Mouse (Mus musculus): ENCODE results near the gene Fgf16. TPM values are rescaled to one million over a fixed set of nuclear protein-coding genes. Genes with fewer than 3 reads are reported as not detected.

Gene Fgf16
- polyA plus RNA-seq (2015; fragmentation: Nextera tagmentation; extraction: Ambion mirVana): 0.23 TPM in 2 replicates

- WGBS: 14% methylated on average over 52 of the region's 86 CpGs
- Histone ChIP-seq H3K27me3 (replicated peaks) (peaks cover 33% of the 10 kb centered on the region), H3K4me3 (replicated peaks) (peak within 1 kb of the TSS; percentile 41), H3K4me1 (replicated peaks) (0 out of 2 replicates have a peak, but pooled peaks cover 8% of the 10 kb centered on the region), H3K36me3 (no peaks in the 10 kb centered on the region), H3K4me2 (replicated peaks) (peak within 1 kb of the TSS; percentile 77), H3K9ac (0 out of 2 replicates have a peak within 1 kb of the TSS, but pooled peaks have one; percentile 17), H3K9me3 (no peaks in the 10 kb centered on the region), H3K27ac (no peak within 1 kb of the TSS)
- ATAC-seq: peak; percentile 51
These were observed at the start of gene Fgf16 for GRCm38 (mm10) chrX:105764162-105765004. TSS of gene Fgf16 (plus strand) at chrX:105764279.

- WGBS: 92% methylated on average over 4 of the region's 4 CpGs
- ATAC-seq: no peak
- Histone ChIP-seq H3K4me1 (replicated peaks) (no peaks in the 10 kb centered on the region), H3K27ac (no peak overlapping the region), H3K9ac (no peak overlapping the region), H3K27me3 (replicated peaks) (no peaks in the 10 kb centered on the region), H3K4me3 (replicated peaks) (no peak overlapping the region), H3K4me2 (replicated peaks) (no peak overlapping the region), H3K36me3 (no peaks in the 10 kb centered on the region), H3K9me3 (no peaks in the 10 kb centered on the region)
These were observed 49.3 kb upstream of the Fgf16 start for GRCm38 (mm10) chrX:105714740-105715139.

- ATAC-seq: no peak
- H3K9ac ChIP-seq: no peak overlapping the region
- no peak overlapping the region for H3K27ac ChIP-seq
- no peaks in the 10 kb centered on the region for H3K36me3 ChIP-seq
- 86% methylated on average over 7 of the region's 7 CpGs for WGBS
- H3K9me3 ChIP-seq: no peaks in the 10 kb centered on the region
- no peak overlapping the region for H3K4me2 ChIP-seq (replicated peaks)
- no peaks in the 10 kb centered on the region for H3K27me3 ChIP-seq (replicated peaks)
- no peak overlapping the region for H3K4me3 ChIP-seq (replicated peaks)
- H3K4me1 ChIP-seq (replicated peaks): no peaks in the 10 kb centered on the region
These were observed 48.2 kb upstream of the Fgf16 start for GRCm38 (mm10) chrX:105715789-105716321.

- no peaks in the 10 kb centered on the region for H3K9me3 ChIP-seq
- no peak overlapping the region for H3K27ac ChIP-seq
- H3K4me1 ChIP-seq (replicated peaks): no peaks in the 10 kb centered on the region
- no peak for ATAC-seq
- WGBS: 85% methylated on average over 5 of the region's 5 CpGs
- no peaks in the 10 kb centered on the region for H3K36me3 ChIP-seq
- no peaks in the 10 kb centered on the region for H3K27me3 ChIP-seq (replicated peaks)
- no peak overlapping the region for H3K9ac ChIP-seq
- no peak overlapping the region for H3K4me2 ChIP-seq (replicated peaks)
- no peak overlapping the region for H3K4me3 ChIP-seq (replicated peaks)
These were observed 45.7 kb upstream of the Fgf16 start for GRCm38 (mm10) chrX:105718388-105718787.

- Histone ChIP-seq H3K4me2 (replicated peaks) (no peak overlapping the region), H3K4me1 (replicated peaks) (no peaks in the 10 kb centered on the region), H3K4me3 (replicated peaks) (no peak overlapping the region), H3K27me3 (replicated peaks) (no peaks in the 10 kb centered on the region), H3K27ac (no peak overlapping the region), H3K9me3 (no peaks in the 10 kb centered on the region), H3K9ac (no peak overlapping the region), H3K36me3 (no peaks in the 10 kb centered on the region)
- WGBS: 84% methylated on average over 5 of the region's 5 CpGs
- ATAC-seq: no peak
These were observed 45.1 kb upstream of the Fgf16 start for GRCm38 (mm10) chrX:105718943-105719342.

- H3K27me3 ChIP-seq (replicated peaks): 0 out of 2 replicates have a peak, but pooled peaks cover under 1% of the 10 kb centered on the region
- H3K4me2 ChIP-seq (replicated peaks): no peak overlapping the region
- no peak overlapping the region for H3K27ac ChIP-seq
- no peak for ATAC-seq
- H3K9me3 ChIP-seq: no peaks in the 10 kb centered on the region
- H3K36me3 ChIP-seq: no peaks in the 10 kb centered on the region
- no peaks in the 10 kb centered on the region for H3K4me1 ChIP-seq (replicated peaks)
- no peak overlapping the region for H3K4me3 ChIP-seq (replicated peaks)
- H3K9ac ChIP-seq: no peak overlapping the region
- WGBS: 66% methylated on average over 7 of the region's 7 CpGs
These were observed 39.9 kb upstream of the Fgf16 start for GRCm38 (mm10) chrX:105724174-105724573.

- H3K4me2 ChIP-seq (replicated peaks): peak overlapping the region; percentile 77
- H3K27me3 ChIP-seq (replicated peaks): peaks cover 33% of the 10 kb centered on the region
- WGBS: 23% methylated on average over 23 of the region's 23 CpGs
- H3K27ac ChIP-seq: no peak overlapping the region
- H3K4me1 ChIP-seq (replicated peaks): 0 out of 2 replicates have a peak, but pooled peaks cover 8% of the 10 kb centered on the region
- ATAC-seq: 0 out of 2 replicates have a peak, but pooled peaks have one; percentile 33
- no peaks in the 10 kb centered on the region for H3K36me3 ChIP-seq
- H3K4me3 ChIP-seq (replicated peaks): peak overlapping the region; percentile 41
- H3K9ac ChIP-seq: no peak overlapping the region
- no peaks in the 10 kb centered on the region for H3K9me3 ChIP-seq
These were observed 1.1 kb upstream of the Fgf16 start for GRCm38 (mm10) chrX:105762847-105763527.

- Histone ChIP-seq H3K4me2 (replicated peaks) (peak overlapping the region; percentile 77), H3K9me3 (no peaks in the 10 kb centered on the region), H3K4me1 (replicated peaks) (0 out of 2 replicates have a peak, but pooled peaks cover 8% of the 10 kb centered on the region), H3K27me3 (replicated peaks) (peaks cover 33% of the 10 kb centered on the region), H3K4me3 (replicated peaks) (peak overlapping the region; percentile 41), H3K9ac (no peak overlapping the region), H3K36me3 (no peaks in the 10 kb centered on the region), H3K27ac (no peak overlapping the region)
- 14% methylated on average over 20 of the region's 20 CpGs for WGBS
- peak; percentile 68 for ATAC-seq
These were observed 467 bp upstream of the Fgf16 start for GRCm38 (mm10) chrX:105763612-105764011.

- no peak overlapping the region for H3K9ac ChIP-seq
- 16% methylated on average over 35 of the region's 36 CpGs for WGBS
- ATAC-seq: peak; percentile 45; the same call in 1 of the 2 replicates
These were observed 1.1 kb downstream of the Fgf16 start for GRCm38 (mm10) chrX:105765005-105765706.

GRCm38 (mm10) chrX:105766013-105766412 is 1.9 kb downstream of the Fgf16 start:
- H3K27me3 ChIP-seq (replicated peaks): peaks cover 33% of the 10 kb centered on the region
- H3K4me3 ChIP-seq (replicated peaks): no peak overlapping the region
- ATAC-seq: no peak
- H3K9me3 ChIP-seq: no peaks in the 10 kb centered on the region
- no peak overlapping the region for H3K27ac ChIP-seq
- 61% methylated on average over 6 of the region's 6 CpGs for WGBS
- no peaks in the 10 kb centered on the region for H3K36me3 ChIP-seq
- 0 out of 2 replicates have a peak, but pooled peaks cover 8% of the 10 kb centered on the region for H3K4me1 ChIP-seq (replicated peaks)
- no peak overlapping the region for H3K9ac ChIP-seq
- H3K4me2 ChIP-seq (replicated peaks): no peak overlapping the region

More at GRCm38 (mm10) chrX:105765005-105765706, 1.1 kb downstream of the Fgf16 start:
- peak overlapping the region; percentile 77 for H3K4me2 ChIP-seq (replicated peaks)
- H3K4me3 ChIP-seq (replicated peaks): peak overlapping the region; percentile 41
- 0 out of 2 replicates have a peak, but pooled peaks cover 8% of the 10 kb centered on the region for H3K4me1 ChIP-seq (replicated peaks)
- H3K27ac ChIP-seq: no peak overlapping the region
- peaks cover 33% of the 10 kb centered on the region for H3K27me3 ChIP-seq (replicated peaks)
- H3K9me3 ChIP-seq: no peaks in the 10 kb centered on the region
- no peaks in the 10 kb centered on the region for H3K36me3 ChIP-seq

GRCm38 (mm10) chrX:105767177-105767764 is 3.2 kb downstream of the Fgf16 start:
- Histone ChIP-seq H3K4me3 (replicated peaks) (no peak overlapping the region), H3K27me3 (replicated peaks) (peaks cover 33% of the 10 kb centered on the region), H3K36me3 (no peaks in the 10 kb centered on the region), H3K9ac (no peak overlapping the region), H3K27ac (no peak overlapping the region), H3K4me1 (replicated peaks) (0 out of 2 replicates have a peak, but pooled peaks cover 8% of the 10 kb centered on the region), H3K9me3 (no peaks in the 10 kb centered on the region), H3K4me2 (replicated peaks) (no peak overlapping the region)
- no peak for ATAC-seq
- WGBS: 43% methylated on average over 9 of the region's 9 CpGs
